In genomic region chr1:52131787-52132377, GRCm38 (mm10) we compare ENCODE assay signal across 26 mouse cellular contexts. TPM values are rescaled to one million over a fixed set of nuclear protein-coding genes. Genes with fewer than 3 reads are reported as not detected.
DNase-seq lines count a peak whose midpoint lies in the region; ATAC-seq and TF ChIP-seq lines count a peak whose summit lies in the region.
"Had no signal": no experiment of that assay in that cellular context is flagged by ENCODE, and none has a peak within 500 bp of the region (broad histone marks: within the 10 kb centered on the region; RNA-seq: fewer than 3 reads in every experiment).

No protein-coding gene starts in this region.

- H3K36me3 ChIP-seq in hindbrain, postnatal 0 days (ENCODE audit: insufficient read depth, low read length): peaks cover 6% of the 10 kb centered on the region; the same call in 1 of the 2 replicates
- H3K36me3 ChIP-seq in hindbrain, embryonic 13.5 days: peaks cover 10% of the 10 kb centered on the region
- peaks cover under 1% of the 10 kb centered on the region; the same call in 1 of the 2 replicates for H3K36me3 ChIP-seq in lung, embryonic 14.5 days (ENCODE audit: insufficient read depth)
- H3K36me3 ChIP-seq in MEL (ENCODE audit: control insufficient read depth in 1 of 2, insufficient read depth in 2 of 2, low read length in 2 of 2): no peaks in the 10 kb centered on the region; a peak in 2 of 4 replicates

- no peak overlapping the region for H3K9ac ChIP-seq in hindbrain, postnatal 0 days (replicated peaks; ENCODE audit: low read length)
- H3K9ac ChIP-seq in hindbrain, embryonic 13.5 days: no peak overlapping the region
- no peak overlapping the region for H3K9ac ChIP-seq in lung, embryonic 14.5 days
- H3K9ac ChIP-seq in MEL (ENCODE audit: control insufficient read depth, low read depth, low read length, poor library complexity, severe bottlenecking): no peak overlapping the region
- H3K9ac ChIP-seq: embryonic facial prominence, embryonic 12.5 days; hindbrain, embryonic 12.5 days; liver, embryonic 14.5 days; midbrain, embryonic 13.5 days; neural tube, embryonic 13.5 days; stomach, embryonic 15.5 days had no signal

- ATAC-seq in cerebellum, adult (ENCODE audit: insufficient number of reproducible peaks, low FRiP score, low TSS enrichment): peak; percentile 60; the same call in 1 of the 2 replicates
- ATAC-seq in hindbrain, postnatal 0 days: no peak
- ATAC-seq in hindbrain, embryonic 13.5 days (ENCODE audit: low FRiP score): no peak
- no peak for ATAC-seq in lung, embryonic 14.5 days (ENCODE audit: insufficient read depth)
- ATAC-seq: inflammation-experienced regulatory T-cells, adult 6 months; midbrain, embryonic 13.5 days had no signal

- no peaks in the 10 kb centered on the region for H3K79me2 ChIP-seq in MEL (ENCODE audit: control insufficient read depth, insufficient read depth, low read length, poor library complexity)

- no peak for TF ChIP-seq RAD21 in MEL (IDR thresholded peaks at IDR 0.05; ENCODE audit: low read depth, low read length)

- H3K4me3 ChIP-seq in hindbrain, postnatal 0 days (ENCODE audit: low read length): no peak overlapping the region
- no peak overlapping the region for H3K4me3 ChIP-seq in hindbrain, embryonic 13.5 days
- H3K4me3 ChIP-seq in lung, embryonic 14.5 days (ENCODE audit: low read depth, low read length): no peak overlapping the region
- no peak overlapping the region for H3K4me3 ChIP-seq in MEL (ENCODE audit: control insufficient read depth in 1 of 2, insufficient read depth in 1 of 2, low read depth in 2 of 2, low read length in 2 of 2)
- H3K4me3 ChIP-seq: embryonic facial prominence, embryonic 12.5 days; heart, adult 2 months; hindbrain, embryonic 12.5 days; midbrain, embryonic 13.5 days; myocyte; neural tube, embryonic 13.5 days; stomach, embryonic 15.5 days had no signal

- peak; percentile 27; the same call in 1 of the 2 replicates for TF ChIP-seq CTCF in hindbrain, postnatal 0 days (IDR thresholded peaks at IDR 0.05; ENCODE audit: low read depth)
- peak; percentile 28; the same call in 1 of the 2 replicates for TF ChIP-seq CTCF in lung, embryonic 14.5 days (IDR thresholded peaks at IDR 0.05; ENCODE audit: low read depth)
- peak in 2 of 3 experiments; percentile 0 to 18; a peak in 1 of 6 replicates for TF ChIP-seq CTCF in MEL (IDR thresholded peaks at IDR 0.05 in 2 of 3, conservative IDR thresholded peaks at IDR 0.05 in 1 of 3; ENCODE audit: control insufficient read depth in 1 of 3, insufficient read depth in 1 of 3, low read depth in 2 of 3, low read length in 3 of 3, poor library complexity in 1 of 3, severe bottlenecking in 1 of 3)

- H3K9me3 ChIP-seq in hindbrain, postnatal 0 days (ENCODE audit: low read length): no peaks in the 10 kb centered on the region
- no peaks in the 10 kb centered on the region for H3K9me3 ChIP-seq in hindbrain, embryonic 13.5 days
- no peaks in the 10 kb centered on the region for H3K9me3 ChIP-seq in lung, embryonic 14.5 days (ENCODE audit: low read depth, low read length)
- H3K9me3 ChIP-seq in MEL (replicated peaks; ENCODE audit: insufficient read depth, low read length): no peaks in the 10 kb centered on the region
- H3K9me3 ChIP-seq: embryonic facial prominence, embryonic 12.5 days; hindbrain, embryonic 12.5 days; midbrain, embryonic 13.5 days; neural tube, embryonic 13.5 days; stomach, embryonic 15.5 days had no signal

- no peak overlapping the region for H3K27ac ChIP-seq in hindbrain, postnatal 0 days
- H3K27ac ChIP-seq in hindbrain, embryonic 13.5 days: no peak overlapping the region
- no peak overlapping the region for H3K27ac ChIP-seq in lung, embryonic 14.5 days (ENCODE audit: low read depth)
- no peak overlapping the region for H3K27ac ChIP-seq in MEL (ENCODE audit: control insufficient read depth, low read depth, low read length)
- H3K27ac ChIP-seq: embryonic facial prominence, embryonic 12.5 days; heart, adult 2 months; hindbrain, embryonic 12.5 days; liver, embryonic 14.5 days; midbrain, embryonic 13.5 days; neural tube, embryonic 13.5 days; stomach, embryonic 15.5 days had no signal

- no peak overlapping the region for H3K4me2 ChIP-seq in hindbrain, postnatal 0 days (ENCODE audit: low read depth, low read length)
- no peak overlapping the region for H3K4me2 ChIP-seq in hindbrain, embryonic 13.5 days
- H3K4me2 ChIP-seq in lung, embryonic 14.5 days: no peak overlapping the region
- H3K4me2 ChIP-seq: embryonic facial prominence, embryonic 12.5 days; hindbrain, embryonic 12.5 days; midbrain, embryonic 13.5 days; neural tube, embryonic 13.5 days; stomach, embryonic 15.5 days had no signal

- no peak for TF ChIP-seq EP300 in MEL (IDR thresholded peaks at IDR 0.05; ENCODE audit: low read depth in 1 of 2, low read length in 2 of 2)

- no peaks in the 10 kb centered on the region for H3K27me3 ChIP-seq in hindbrain, postnatal 0 days (ENCODE audit: insufficient read depth, low read length)
- H3K27me3 ChIP-seq in hindbrain, embryonic 13.5 days: no peaks in the 10 kb centered on the region
- H3K27me3 ChIP-seq in lung, embryonic 14.5 days (ENCODE audit: insufficient read depth, low read length): no peaks in the 10 kb centered on the region
- H3K27me3 ChIP-seq in MEL (ENCODE audit: control insufficient read depth in 1 of 2, insufficient read depth in 2 of 2, low read length in 2 of 2): no peaks in the 10 kb centered on the region
- H3K27me3 ChIP-seq: embryonic facial prominence, embryonic 12.5 days; hindbrain, embryonic 12.5 days; midbrain, embryonic 13.5 days; neural tube, embryonic 13.5 days; stomach, embryonic 15.5 days had no signal

- no peak for TF ChIP-seq POLR2A in MEL (IDR thresholded peaks at IDR 0.05; ENCODE audit: control insufficient read depth in 1 of 2, insufficient read depth in 1 of 2, low read depth in 1 of 2, low read length in 2 of 2, poor library complexity in 1 of 2)

- no peak for DNase-seq in cerebellum, postnatal 36 days
- DNase-seq in hindbrain, postnatal 0 days (ENCODE audit: low spot score): no peak
- DNase-seq in lung, embryonic 14.5 days: no peak
- no peak for DNase-seq in lung, adult 18-20 months
- DNase-seq in MEL (ENCODE audit: low read depth, low spot score): no peak
- no peak for DNase-seq in ovary, postnatal 14 days (ENCODE audit: low spot score)
- DNase-seq: adrenal gland, postnatal 25 days; cerebellum, adult 11 months; cerebellum, postnatal 10 days; gastrocnemius, postnatal 14 days; heart, adult 2 months; kidney, adult 9 months; kidney, postnatal 25 days; lung, postnatal 10 days; thymus, adult 18-20 months; thymus, postnatal 4 days had no signal

- no peaks in the 10 kb centered on the region for H3K4me1 ChIP-seq in hindbrain, postnatal 0 days (ENCODE audit: insufficient read depth, low read length)
- peaks cover 10% of the 10 kb centered on the region; the same call in 1 of the 2 replicates for H3K4me1 ChIP-seq in hindbrain, embryonic 13.5 days (replicated peaks)
- H3K4me1 ChIP-seq in lung, embryonic 14.5 days (ENCODE audit: insufficient read depth): no peaks in the 10 kb centered on the region
- H3K4me1 ChIP-seq in MEL (ENCODE audit: control insufficient read depth in 1 of 2, insufficient read depth in 2 of 2, low read length in 2 of 2): no peaks in the 10 kb centered on the region
- H3K4me1 ChIP-seq: embryonic facial prominence, embryonic 12.5 days; midbrain, embryonic 13.5 days; neural tube, embryonic 13.5 days; stomach, embryonic 15.5 days had no signal

- WGBS in hindbrain, postnatal 0 days: 83% methylated on average over 11 of the region's 11 CpGs
- WGBS in hindbrain, embryonic 13.5 days: 87% methylated on average over 11 of the region's 11 CpGs
- 74% methylated on average over 11 of the region's 11 CpGs for WGBS in lung, embryonic 14.5 days

TF ChIP-seq in MEL, 35 proteins besides CTCF, POLR2A, EP300 and RAD21:
- TF ChIP-seq MAX (IDR thresholded peaks at IDR 0.05; ENCODE audit: low read length) (no peak), MXI1 (IDR thresholded peaks at IDR 0.05; ENCODE audit: low read depth, low read length) (no peak), NELFE (IDR thresholded peaks at IDR 0.05; ENCODE audit: low read depth, low read length) (no peak), ELF1 (IDR thresholded peaks at IDR 0.05; ENCODE audit: low read depth, low read length) (no peak), UBTF (IDR thresholded peaks at IDR 0.05; ENCODE audit: borderline replicate concordance, insufficient read depth, low read depth, low read length) (no peak), TBP (IDR thresholded peaks at IDR 0.05; ENCODE audit: low read depth, low read length) (no peak), MYC (IDR thresholded peaks at IDR 0.05; ENCODE audit: low read depth, low read length) (no peak), MAFK (IDR thresholded peaks at IDR 0.05; ENCODE audit: borderline replicate concordance, low read depth, low read length) (no peak), JUND (IDR thresholded peaks at IDR 0.05; ENCODE audit: low read depth, low read length) (no peak), BHLHE40 (IDR thresholded peaks at IDR 0.05; ENCODE audit: borderline replicate concordance, low read depth, low read length) (no peak), HCFC1 (IDR thresholded peaks at IDR 0.05; ENCODE audit: low read depth, low read length) (no peak), NRF1 (IDR thresholded peaks at IDR 0.05; ENCODE audit: insufficient read depth, low read depth, low read length, poor library complexity, severe bottlenecking) (no peak), USF1 (IDR thresholded peaks at IDR 0.05; ENCODE audit: low read depth, low read length) (no peak), RCOR1 (IDR thresholded peaks at IDR 0.05; ENCODE audit: low read depth, low read length) (no peak), CHD2 (IDR thresholded peaks at IDR 0.05; ENCODE audit: low read length) (no peak), CHD1 (IDR thresholded peaks at IDR 0.05; ENCODE audit: low read depth, low read length) (no peak)

RNA-seq across cellular contexts. Expression of gene Stat1, which starts 12.6 kb away (rescaled TPM):
- 25.3 and 25.7 TPM in 2 replicates for total RNA-seq in hindbrain, postnatal 0 days (2014; rRNA removed)
- polyA plus RNA-seq in hindbrain, postnatal 0 days (2015; fragmentation: Nextera tagmentation; extraction: Ambion mirVana): 16.6 and 17.0 TPM in 2 replicates
- polyA plus RNA-seq in hindbrain, embryonic 13.5 days (2015; fragmentation: Nextera tagmentation; extraction: Ambion mirVana): 13.4 and 13.9 TPM in 2 replicates
- polyA plus RNA-seq in lung, embryonic 14.5 days (2014; fragmentation: Nextera tagmentation; extraction: Ambion mirVana): 21.4 and 23.5 TPM in 2 replicates
- 8.0 and 9.7 TPM in 2 replicates for total RNA-seq in MEL (2012; rRNA removed)
- polyA plus RNA-seq in MEL (2012; ENCODE audit: insufficient read depth in 1 of 2, insufficient read length in 2 of 2, low read depth in 1 of 2, low replicate concordance in 2 of 2, missing spikeins in 1 of 2): 10 to 100 TPM; 10.9 to 44.0 TPM
